Mouse (Mus musculus) ES-Bruce4 (cell line): ENCODE data around the gene Mrs2. TPM values are rescaled to one million over a fixed set of nuclear protein-coding genes. Genes with fewer than 3 reads are reported as not detected.
"Not testable (repeated sequence)": the region's sequence is repeated elsewhere in the genome, so short reads cannot be mapped to it uniquely, and the experiment has no call there.

Experiments used
- H3K27ac ChIP-seq: 2 replicates; pipeline ENCODE4 v1.5.1; 2012; ENCODE audit warnings: low read length, inconsistent platforms; ENCODE audit not compliant: insufficient read depth
- H3K27me3 ChIP-seq: 2 replicates; pipeline ENCODE4 v1.6.1; 2012; ENCODE audit warnings: mild to moderate bottlenecking, low read length, inconsistent platforms; ENCODE audit not compliant: control insufficient read depth, poor library complexity, insufficient read depth, severe bottlenecking
- H3K36me3 ChIP-seq: 2 replicates; pipeline ENCODE4 v1.6.1; 2012; ENCODE audit warnings: inconsistent platforms, mild to moderate bottlenecking, low read length, moderate library complexity; ENCODE audit not compliant: control insufficient read depth, poor library complexity, insufficient read depth, severe bottlenecking
- H3K4me1 ChIP-seq: one replicate; pipeline ENCODE4 v1.8.1; 2011; ENCODE audit warnings: low read length; ENCODE audit not compliant: control insufficient read depth, insufficient read depth
- H3K4me3 ChIP-seq: 2 replicates; pipeline ENCODE4 v1.5.1; 2011; ENCODE audit warnings: low read depth, mild to moderate bottlenecking, low read length
- H3K9ac ChIP-seq: 2 replicates; pipeline ENCODE4 v1.6.1; 2012; ENCODE audit warnings: low read depth, mild to moderate bottlenecking, inconsistent platforms; ENCODE audit not compliant: poor library complexity, severe bottlenecking
- H3K9me3 ChIP-seq: replicated peaks from 2 replicates; pipeline ENCODE4 v1.6.1; 2012; ENCODE audit warnings: mild to moderate bottlenecking, low read length, inconsistent platforms; ENCODE audit not compliant: control insufficient read depth, poor library complexity, insufficient read depth, severe bottlenecking
- CTCF ChIP-seq: IDR thresholded peaks from one replicate; pipeline ENCODE4 v1.8.1; 2011; ENCODE audit warnings: low read depth, low read length
- EP300 ChIP-seq: IDR thresholded peaks from 2 replicates; pipeline ENCODE4 v1.6.1; 2011; ENCODE audit warnings: low read depth, low read length; ENCODE audit not compliant: insufficient read depth
- POLR2A ChIP-seq: IDR thresholded peaks from one replicate; pipeline ENCODE4 v1.8.1; 2011; ENCODE audit warnings: low read length; ENCODE audit not compliant: insufficient read depth
- polyA plus RNA-seq: library from polyadenylated mRNA; stranded (reverse); fragments of >200 nt; gene quantifications from 2 replicates; pipeline ENCODE4 v1.2.4, GENCODE M21; 2011; ENCODE audit warnings: low read depth; ENCODE audit not compliant: missing spikeins, insufficient read depth, insufficient read length

The Mrs2 gene
- polyA plus RNA-seq, 1 experiment: 21.8 TPM

- Histone ChIP-seq H3K27me3 (no peaks in the 10 kb centered on the region), H3K9ac (no peak overlapping the region), H3K4me3 (no peak overlapping the region), H3K36me3 (no peaks in the 10 kb centered on the region), H3K4me1 (no peaks in the 10 kb centered on the region), H3K27ac (no peak overlapping the region), H3K9me3 (no peaks in the 10 kb centered on the region; the same call in 1 of the 2 replicates)
- TF ChIP-seq EP300: no peak
- TF ChIP-seq POLR2A: no peak
- no peak for TF ChIP-seq CTCF
Observed at GRCm38 (mm10) chr13:24976384-24976783, 43.8 kb downstream of the Mrs2 start.

- H3K9ac ChIP-seq, H3K4me1 ChIP-seq, H3K27ac ChIP-seq, H3K4me3 ChIP-seq, H3K36me3 ChIP-seq, H3K9me3 ChIP-seq, H3K27me3 ChIP-seq: not testable (repeated sequence)
Observed at GRCm38 (mm10) chr13:24971776-24972175, 48.4 kb downstream of the Mrs2 start.

GRCm38 (mm10) chr13:24965846-24966201 is 54.4 kb downstream of the Mrs2 start:
- no peak overlapping the region for H3K9ac ChIP-seq

GRCm38 (mm10) chr13:24965130-24965845 is 54.9 kb downstream of the Mrs2 start:
- no peaks in the 10 kb centered on the region for H3K9me3 ChIP-seq
- no peak for TF ChIP-seq CTCF
- no peak for TF ChIP-seq EP300
- TF ChIP-seq POLR2A: no peak

More at GRCm38 (mm10) chr13:24965846-24966201, 54.4 kb downstream of the Mrs2 start:
- Histone ChIP-seq H3K27ac (no peak overlapping the region), H3K36me3 (no peaks in the 10 kb centered on the region), H3K27me3 (no peaks in the 10 kb centered on the region), H3K9me3 (no peaks in the 10 kb centered on the region), H3K4me1 (no peaks in the 10 kb centered on the region), H3K4me3 (no peak overlapping the region)
- TF ChIP-seq CTCF (no peak), EP300 (no peak), POLR2A (no peak)

GRCm38 (mm10) chr13:24962119-24962518 is 58.1 kb downstream of the Mrs2 start:
- H3K27me3 ChIP-seq: no peaks in the 10 kb centered on the region
- H3K27ac ChIP-seq: no peak overlapping the region
- no peak for TF ChIP-seq CTCF
- no peak for TF ChIP-seq EP300
- H3K4me1 ChIP-seq: no peaks in the 10 kb centered on the region
- H3K9ac ChIP-seq: no peak overlapping the region
- no peak overlapping the region for H3K4me3 ChIP-seq
- no peaks in the 10 kb centered on the region for H3K36me3 ChIP-seq
- no peaks in the 10 kb centered on the region for H3K9me3 ChIP-seq

More at GRCm38 (mm10) chr13:24965130-24965845, 54.9 kb downstream of the Mrs2 start:
- H3K9ac ChIP-seq: no peak overlapping the region
- H3K27me3 ChIP-seq: no peaks in the 10 kb centered on the region
- no peak overlapping the region for H3K27ac ChIP-seq
- no peaks in the 10 kb centered on the region for H3K4me1 ChIP-seq
- no peak overlapping the region for H3K4me3 ChIP-seq
- no peaks in the 10 kb centered on the region for H3K36me3 ChIP-seq

- no peaks in the 10 kb centered on the region for H3K36me3 ChIP-seq
- no peaks in the 10 kb centered on the region for H3K27me3 ChIP-seq
- H3K4me3 ChIP-seq: no peak overlapping the region
- TF ChIP-seq POLR2A (no peak), CTCF (no peak), EP300 (no peak)
- H3K4me1 ChIP-seq: peaks cover 1% of the 10 kb centered on the region
- no peak overlapping the region for H3K9ac ChIP-seq
- H3K9me3 ChIP-seq: no peaks in the 10 kb centered on the region
- H3K27ac ChIP-seq: no peak overlapping the region
Observed at GRCm38 (mm10) chr13:24960084-24960483, 60.1 kb downstream of the Mrs2 start.
